Mouse (Mus musculus) lung, embryonic 14.5 days (tissue): ENCODE data around the gene Tuba3a. TPM values are rescaled to one million over a fixed set of nuclear protein-coding genes. Genes with fewer than 3 reads are reported as not detected.
"Not testable (repeated sequence)": the region's sequence is repeated elsewhere in the genome, so short reads cannot be mapped to it uniquely, and the experiment has no call there.

Source experiments
- ATAC-seq: fragments of 200-750 bp; cut with Nextera tagmentation; 2 replicates; pipeline ENCODE4 v1.8.0; 2017; ENCODE audit warnings: mild to moderate bottlenecking, moderate TSS enrichment, moderate library complexity; ENCODE audit not compliant: insufficient read depth
- DNase-seq: peaks from one replicate; pipeline ENCODE4 v3.0.0-alpha.2; 2015
- H3K27ac ChIP-seq: fragments of 300-500 bp; sonication (generic); 2 replicates; pipeline ENCODE4 v1.5.1; 2014; ENCODE audit warnings: low read depth, mild to moderate bottlenecking, moderate library complexity
- H3K27me3 ChIP-seq: fragments of 300-500 bp; sonication (generic); 2 replicates; pipeline ENCODE4 v1.6.1; 2014; ENCODE audit warnings: low read length, control low read depth; ENCODE audit not compliant: insufficient read depth
- H3K36me3 ChIP-seq: fragments of 300-500 bp; sonication (generic); 2 replicates; pipeline ENCODE4 v1.6.1; 2014; ENCODE audit warnings: control low read depth; ENCODE audit not compliant: insufficient read depth
- H3K4me1 ChIP-seq: fragments of 300-500 bp; sonication (generic); 2 replicates; pipeline ENCODE4 v1.6.1; 2014; ENCODE audit warnings: antibody characterized with exemption, control low read depth; ENCODE audit not compliant: insufficient read depth
- H3K4me2 ChIP-seq: fragments of 300-500 bp; sonication (generic); 2 replicates; pipeline ENCODE4 v1.6.1; 2014; ENCODE audit warnings: mild to moderate bottlenecking
- H3K4me3 ChIP-seq: fragments of 300-500 bp; sonication (generic); 2 replicates; pipeline ENCODE4 v1.5.1; 2014; ENCODE audit warnings: low read depth, low read length
- H3K9ac ChIP-seq: fragments of 300-500 bp; sonication (generic); 2 replicates; pipeline ENCODE4 v1.6.1; 2014
- H3K9me3 ChIP-seq: fragments of 300-500 bp; sonication (generic); 2 replicates; pipeline ENCODE4 v1.6.1; 2016; ENCODE audit warnings: low read depth, low read length, control low read depth
- CTCF ChIP-seq: IDR thresholded peaks from 2 replicates; pipeline ENCODE4 v1.5.1; 2016; ENCODE audit warnings: antibody characterized with exemption, low read depth
- WGBS: fragments of 180-500 bp; shearing (Covaris S2); extraction: QIAGEN DNeasy Blood & Tissue Kit; methylation state at CpG from one replicate; pipeline ENCODE4 v1.1.7; 2014; 5-methylcytosine and 5-hydroxymethylcytosine counted together
- polyA plus RNA-seq: library from polyadenylated mRNA; unstranded; fragments of >200 nt; fragmentation: Nextera tagmentation; extraction: Ambion mirVana; gene quantifications from 2 replicates; pipeline ENCODE4 v1.2.1, GENCODE M21; 2014

The Tuba3a gene
- polyA plus RNA-seq, 1 experiment from 2014 or later = 0.32 TPM

- no peak for TF ChIP-seq CTCF
- Histone ChIP-seq H3K4me3 (no peak overlapping the region), H3K9ac (no peak overlapping the region), H3K27me3 (no peaks in the 10 kb centered on the region), H3K27ac (no peak overlapping the region), H3K9me3 (no peaks in the 10 kb centered on the region), H3K4me2 (no peak overlapping the region), H3K36me3 (no peaks in the 10 kb centered on the region), H3K4me1 (no peaks in the 10 kb centered on the region)
- WGBS = 64% methylated on average over 4 of the region's 4 CpGs
- ATAC-seq (no peak), DNase-seq (no peak)
Measured at GRCm38 (mm10) chr6:125294049-125294448, 8.2 kb upstream of the Tuba3a start.

- Histone ChIP-seq H3K9ac (no peak overlapping the region), H3K4me3 (no peak overlapping the region), H3K4me2 (no peak overlapping the region), H3K9me3 (no peaks in the 10 kb centered on the region), H3K27me3 (no peaks in the 10 kb centered on the region), H3K36me3 (no peaks in the 10 kb centered on the region), H3K4me1 (no peaks in the 10 kb centered on the region), H3K27ac (no peak overlapping the region)
- DNase-seq = no peak
- WGBS = 82% methylated on average over 7 of the region's 7 CpGs
- TF ChIP-seq CTCF = no peak
- no peak for ATAC-seq
Measured at GRCm38 (mm10) chr6:125292256-125292655, 6.4 kb upstream of the Tuba3a start.

GRCm38 (mm10) chr6:125291329-125291728 lies 5.5 kb upstream of the Tuba3a start:
- no peaks in the 10 kb centered on the region for H3K9me3 ChIP-seq
- no peak overlapping the region for H3K4me3 ChIP-seq
- H3K9ac ChIP-seq = no peak overlapping the region
- H3K4me1 ChIP-seq = no peaks in the 10 kb centered on the region
- H3K36me3 ChIP-seq = no peaks in the 10 kb centered on the region
- DNase-seq (no peak), ATAC-seq (no peak)
- WGBS = 66% methylated on average over 4 of the region's 4 CpGs
- H3K27me3 ChIP-seq = no peaks in the 10 kb centered on the region
- no peak overlapping the region for H3K27ac ChIP-seq
- no peak overlapping the region for H3K4me2 ChIP-seq
- TF ChIP-seq CTCF = no peak

GRCm38 (mm10) chr6:125288730-125289129 lies 2.9 kb upstream of the Tuba3a start:
- H3K9ac ChIP-seq = no peak overlapping the region
- ATAC-seq (no peak), DNase-seq (no peak)
- no peaks in the 10 kb centered on the region for H3K4me1 ChIP-seq
- no peak overlapping the region for H3K4me2 ChIP-seq
- WGBS = 59% methylated on average over 5 of the region's 5 CpGs
- H3K36me3 ChIP-seq = no peaks in the 10 kb centered on the region
- H3K9me3 ChIP-seq = no peaks in the 10 kb centered on the region
- H3K27ac ChIP-seq = no peak overlapping the region
- TF ChIP-seq CTCF = no peak
- no peak overlapping the region for H3K4me3 ChIP-seq
- no peaks in the 10 kb centered on the region for H3K27me3 ChIP-seq

- ATAC-seq (no peak), DNase-seq (no peak)
- H3K9ac ChIP-seq = no peak overlapping the region
- H3K27ac ChIP-seq = no peak overlapping the region
- 74% methylated on average over 4 of the region's 4 CpGs for WGBS
- H3K36me3 ChIP-seq = no peaks in the 10 kb centered on the region
- no peaks in the 10 kb centered on the region for H3K27me3 ChIP-seq
- H3K4me3 ChIP-seq = no peak overlapping the region
- no peak for TF ChIP-seq CTCF
- H3K4me2 ChIP-seq = no peak overlapping the region
- no peaks in the 10 kb centered on the region for H3K9me3 ChIP-seq
- H3K4me1 ChIP-seq = no peaks in the 10 kb centered on the region
Measured at GRCm38 (mm10) chr6:125286944-125287343, 1.1 kb upstream of the Tuba3a start.

GRCm38 (mm10) chr6:125284751-125285150 lies 1.1 kb downstream of the Tuba3a start:
- 83% methylated on average over 7 of the region's 7 CpGs for WGBS
- no peak overlapping the region for H3K4me3 ChIP-seq
- no peak for ATAC-seq
- H3K9me3 ChIP-seq = no peaks in the 10 kb centered on the region
- no peak for DNase-seq
- H3K4me2 ChIP-seq = no peak overlapping the region
- H3K27me3 ChIP-seq = no peaks in the 10 kb centered on the region
- H3K4me1 ChIP-seq = no peaks in the 10 kb centered on the region
- no peak overlapping the region for H3K27ac ChIP-seq
- no peaks in the 10 kb centered on the region for H3K36me3 ChIP-seq
- no peak for TF ChIP-seq CTCF
- H3K9ac ChIP-seq = no peak overlapping the region

GRCm38 (mm10) chr6:125284250-125284649 lies 1.6 kb downstream of the Tuba3a start:
- Histone ChIP-seq H3K4me3 (no peak overlapping the region), H3K27ac (no peak overlapping the region), H3K27me3 (no peaks in the 10 kb centered on the region), H3K9me3 (no peaks in the 10 kb centered on the region), H3K9ac (no peak overlapping the region), H3K4me1 (no peaks in the 10 kb centered on the region), H3K36me3 (no peaks in the 10 kb centered on the region), H3K4me2 (no peak overlapping the region)
- DNase-seq (peak; percentile 34), ATAC-seq (no peak)
- TF ChIP-seq CTCF = no peak
- WGBS = 25% methylated on average over 8 of the region's 8 CpGs

- H3K27me3 ChIP-seq, H3K27ac ChIP-seq, H3K4me2 ChIP-seq, H3K4me3 ChIP-seq, H3K9me3 ChIP-seq, H3K9ac ChIP-seq, H3K4me1 ChIP-seq, ATAC-seq, H3K36me3 ChIP-seq, DNase-seq: not testable (repeated sequence)
- 90% methylated on average over 13 of the region's 13 CpGs for WGBS
Measured at GRCm38 (mm10) chr6:125282721-125283120, 3.1 kb downstream of the Tuba3a start.
